Mouse (Mus musculus): Measurements from ENCODE around the gene Adsl.

Gene Adsl

GRCm38 (mm10) chr15:80939401-80939800, 8.9 kb upstream of the Adsl start:
- CTCF ChIA-PET, result no interaction called here

GRCm38 (mm10) chr15:80941468-80942040, 6.7 kb upstream of the Adsl start:
- CTCF ChIA-PET, result interaction anchor here (0.5 to 0.6 kb wide), 2 partner anchors 195 to 1936 kb away, joined by 5 to 9 read pairs; no protein-coding TSS in a partner anchor

- CTCF ChIA-PET, result no interaction called here
Observed at GRCm38 (mm10) chr15:80945851-80946250, 2.4 kb upstream of the Adsl start.

- CTCF ChIA-PET, result interaction anchor here (0.7 kb wide), 1 partner anchor 149 kb away, joined by 3 read pairs; no protein-coding TSS in a partner anchor
Observed at GRCm38 (mm10) chr15:80949431-80949830, 1.1 kb downstream of the Adsl start.

- CTCF ChIA-PET, result interaction anchor here (0.7 kb wide), 1 partner anchor 148 kb away, joined by 3 read pairs; no protein-coding TSS in a partner anchor
Observed at GRCm38 (mm10) chr15:80950055-80950454, 1.8 kb downstream of the Adsl start.

GRCm38 (mm10) chr15:80953971-80954370, 5.7 kb downstream of the Adsl start:
- CTCF ChIA-PET, result no interaction called here

GRCm38 (mm10) chr15:80954861-80955260, 6.6 kb downstream of the Adsl start:
- CTCF ChIA-PET, result no interaction called here

GRCm38 (mm10) chr15:80955836-80956438, 7.6 kb downstream of the Adsl start:
- CTCF ChIA-PET, result no interaction called here

- CTCF ChIA-PET, result no interaction called here
Observed at GRCm38 (mm10) chr15:80969371-80969770, 21.1 kb downstream of the Adsl start.

GRCm38 (mm10) chr15:80974311-80974710, 26.0 kb downstream of the Adsl start:
- CTCF ChIA-PET, result interaction anchor here (0.6 kb wide), 1 partner anchor 696 kb away, joined by 9 read pairs; no protein-coding TSS in a partner anchor

- CTCF ChIA-PET, result no interaction called here
Observed at GRCm38 (mm10) chr15:80975666-80976065, 27.4 kb downstream of the Adsl start.

GRCm38 (mm10) chr15:80977620-80978334, 29.5 kb downstream of the Adsl start, which contains the start of gene Sgsm3:
Gene Sgsm3, plus strand, starts transcription at chr15:80977765.
- CTCF ChIA-PET, result interaction anchor here (0.6 kb wide), 1 partner anchor 601 kb away, joined by 8 read pairs; no protein-coding TSS in a partner anchor

- CTCF ChIA-PET, result no interaction called here
Observed at GRCm38 (mm10) chr15:80979611-80980010, 31.3 kb downstream of the Adsl start.

- CTCF ChIA-PET, result no interaction called here
Observed at GRCm38 (mm10) chr15:80981176-80981575, 32.9 kb downstream of the Adsl start.

- CTCF ChIA-PET, result no interaction called here
Observed at GRCm38 (mm10) chr15:80983264-80983663, 35.0 kb downstream of the Adsl start.

GRCm38 (mm10) chr15:80988331-80988730, 40.0 kb downstream of the Adsl start:
- CTCF ChIA-PET, result no interaction called here

GRCm38 (mm10) chr15:80989712-80990111, 41.4 kb downstream of the Adsl start:
- CTCF ChIA-PET, result no interaction called here

GRCm38 (mm10) chr15:80994959-80995358, 46.7 kb downstream of the Adsl start:
- CTCF ChIA-PET, result no interaction called here

- CTCF ChIA-PET, result no interaction called here
Observed at GRCm38 (mm10) chr15:80996090-80996835, 48.0 kb downstream of the Adsl start.

- CTCF ChIA-PET, result no interaction called here
Observed at GRCm38 (mm10) chr15:80997077-80997476, 48.8 kb downstream of the Adsl start.

GRCm38 (mm10) chr15:81000419-81001138, 52.3 kb downstream of the Adsl start:
- CTCF ChIA-PET, result no interaction called here
